Mouse (Mus musculus): Measurements from ENCODE around the gene Mpzl1.
A peak's percentile ranks its signal among the peaks of the same experiment; 100 is the strongest.

The Mpzl1 gene

DNA sequence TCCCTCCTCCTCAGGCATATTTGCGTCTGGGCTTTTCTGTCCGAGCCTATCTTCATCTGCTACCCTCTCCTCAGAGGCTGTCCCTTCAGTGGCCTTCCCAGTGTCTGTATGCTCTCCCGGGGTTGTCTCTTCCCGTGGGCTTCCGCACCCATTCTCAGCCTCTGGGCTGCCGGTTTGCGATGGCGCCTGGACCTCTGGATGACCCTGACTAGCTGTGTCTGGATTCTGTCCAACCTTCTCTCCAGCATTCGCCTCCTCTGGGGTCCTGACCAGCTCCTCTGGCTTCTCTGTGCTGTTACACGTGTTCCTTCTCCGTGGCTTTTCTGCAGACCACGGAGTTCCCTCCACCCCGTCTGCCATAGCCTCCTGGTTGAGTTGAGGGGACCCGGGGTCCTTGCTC lies 21.1 kb upstream of the Mpzl1 start:
- no peak for DNase-seq (ENCODE audit: low read depth)

DNA sequence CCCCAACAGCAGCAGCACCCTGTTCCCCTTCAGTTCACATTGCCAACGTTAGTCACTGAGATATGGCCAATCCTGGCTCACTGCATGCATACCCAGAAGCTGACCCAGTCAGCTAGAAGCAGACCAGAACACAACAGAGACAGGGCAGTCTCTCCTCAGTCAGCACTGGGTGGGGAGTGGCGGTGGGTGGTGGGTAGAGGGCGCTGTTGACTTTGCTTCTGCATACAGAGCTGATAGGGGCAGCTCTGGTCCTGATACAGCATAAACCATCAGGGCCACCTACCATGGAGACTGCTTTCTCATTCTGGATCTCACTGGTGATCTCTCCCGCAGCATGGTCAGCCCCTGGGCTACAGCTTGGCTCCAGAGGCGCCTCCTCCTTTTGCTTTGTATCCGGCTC lies 20.7 kb upstream of the Mpzl1 start:
- DNase-seq (ENCODE audit: low read depth): no peak

DNA sequence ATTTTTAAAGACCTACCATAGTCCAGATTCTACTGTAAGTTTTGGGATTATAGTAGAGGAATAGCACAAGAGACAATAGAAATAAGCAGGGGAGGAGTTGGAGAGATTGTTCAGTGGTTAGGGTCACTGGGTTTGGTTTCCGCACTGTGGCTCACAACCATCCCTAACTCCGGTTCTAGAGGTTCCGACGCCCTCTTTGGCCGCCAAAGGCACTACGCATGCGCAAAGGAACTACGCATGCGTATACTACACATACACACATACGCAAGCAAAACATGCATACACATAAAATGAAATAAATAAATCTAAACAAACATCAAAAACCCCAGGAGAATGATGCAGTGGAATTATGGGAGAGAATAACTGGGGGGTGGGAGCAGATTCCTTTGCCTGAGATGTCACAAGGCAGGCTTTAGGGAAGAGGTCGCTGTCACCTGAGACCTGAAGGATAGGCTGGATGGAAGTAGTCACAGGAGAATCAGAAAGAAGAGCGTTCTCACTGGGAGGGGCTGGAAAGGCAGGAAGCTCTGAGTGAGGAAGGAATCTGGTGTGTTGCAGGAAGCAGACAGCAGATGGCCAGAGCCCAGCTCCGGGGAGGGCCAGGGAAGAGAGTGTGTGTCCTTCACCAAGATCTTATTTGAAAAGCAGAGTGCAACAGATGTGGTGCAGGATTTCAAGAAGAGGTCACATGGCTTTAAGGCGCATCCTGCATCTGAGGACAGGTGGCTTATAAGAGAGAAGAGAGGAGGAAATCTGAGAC lies 19.0 kb upstream of the Mpzl1 start:
- DNase-seq (ENCODE audit: low read depth): no peak

DNA sequence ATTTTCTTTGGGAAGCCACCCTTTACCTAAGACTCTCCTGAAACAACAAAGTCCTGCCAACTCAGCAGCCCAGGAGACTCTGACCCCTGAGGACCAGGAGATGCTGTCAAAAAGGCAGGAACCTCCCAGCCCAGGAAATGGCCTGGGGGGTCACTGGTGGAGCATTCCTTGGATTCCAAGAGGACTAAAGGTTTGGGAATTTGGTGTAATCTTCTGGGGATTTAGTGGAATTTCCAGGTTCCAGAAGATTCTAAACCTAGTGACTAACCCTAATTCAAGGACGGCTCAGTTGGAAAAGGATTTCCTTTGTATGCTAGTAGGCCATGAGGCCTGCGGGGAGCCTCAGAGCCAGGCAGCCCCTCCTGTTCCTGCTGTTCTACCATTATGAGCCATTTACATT lies 18.2 kb upstream of the Mpzl1 start:
- DNase-seq (ENCODE audit: low read depth): no peak

DNA sequence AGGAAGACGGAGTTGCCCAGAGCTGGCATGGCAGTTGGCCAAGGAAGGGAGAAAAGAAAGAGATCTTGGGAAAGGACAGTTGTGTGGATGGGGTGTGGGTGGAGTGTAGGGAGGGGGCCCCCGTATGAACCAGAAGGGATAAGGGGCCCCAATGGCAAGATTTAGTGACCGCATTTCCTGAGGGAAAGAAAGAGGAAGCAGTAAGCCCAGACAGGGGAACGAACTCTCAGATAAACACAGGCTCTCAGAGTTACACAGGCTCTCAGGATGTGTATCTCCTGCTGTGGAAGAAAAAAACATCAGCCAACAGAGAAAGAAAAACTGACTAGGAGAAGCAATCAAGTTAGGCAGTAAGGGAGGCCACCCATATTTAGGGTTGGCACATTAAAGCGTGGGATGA lies 16.8 kb upstream of the Mpzl1 start:
- no peak for DNase-seq (ENCODE audit: low read depth)

DNA sequence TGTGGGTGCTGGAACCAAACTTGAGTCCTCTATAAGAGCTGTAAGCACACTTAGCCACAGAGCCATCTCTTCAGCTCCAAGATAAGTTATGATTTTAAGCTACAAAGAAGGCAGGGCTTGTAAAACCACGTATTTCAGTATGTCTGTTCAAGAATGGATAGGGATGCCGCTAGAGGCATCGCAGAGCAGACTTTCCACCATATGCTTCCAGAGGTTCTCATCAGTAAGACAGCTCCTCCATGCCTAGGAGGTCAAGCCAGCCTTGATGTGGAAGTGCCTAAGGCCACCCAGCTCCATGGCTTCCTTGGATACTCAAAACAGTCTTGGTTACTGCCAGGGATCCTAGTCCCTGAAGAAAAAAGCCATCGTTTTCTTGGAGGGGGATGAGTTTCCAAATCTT lies 10.8 kb upstream of the Mpzl1 start:
- DNase-seq (ENCODE audit: low read depth): no peak

DNA sequence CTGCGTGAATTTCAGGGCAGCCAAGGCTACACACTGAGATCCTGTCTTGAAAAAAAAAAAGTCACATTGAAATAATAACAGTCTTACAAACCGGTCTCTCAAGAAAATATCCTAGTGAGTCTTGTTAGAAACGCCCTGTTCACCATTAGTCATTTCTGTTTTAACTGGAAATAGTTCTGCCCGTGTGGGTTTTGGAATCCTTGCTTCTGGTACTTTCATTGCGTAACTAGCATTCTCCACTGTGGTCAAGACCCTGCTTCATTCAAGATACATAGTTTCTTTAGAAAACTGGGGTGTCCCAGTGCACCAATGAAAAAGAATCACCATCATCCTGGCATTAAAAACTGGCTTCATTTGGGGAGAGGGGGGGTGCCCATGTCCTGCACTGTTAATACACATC lies 9.4 kb upstream of the Mpzl1 start:
- DNase-seq (ENCODE audit: low read depth): no peak

DNA sequence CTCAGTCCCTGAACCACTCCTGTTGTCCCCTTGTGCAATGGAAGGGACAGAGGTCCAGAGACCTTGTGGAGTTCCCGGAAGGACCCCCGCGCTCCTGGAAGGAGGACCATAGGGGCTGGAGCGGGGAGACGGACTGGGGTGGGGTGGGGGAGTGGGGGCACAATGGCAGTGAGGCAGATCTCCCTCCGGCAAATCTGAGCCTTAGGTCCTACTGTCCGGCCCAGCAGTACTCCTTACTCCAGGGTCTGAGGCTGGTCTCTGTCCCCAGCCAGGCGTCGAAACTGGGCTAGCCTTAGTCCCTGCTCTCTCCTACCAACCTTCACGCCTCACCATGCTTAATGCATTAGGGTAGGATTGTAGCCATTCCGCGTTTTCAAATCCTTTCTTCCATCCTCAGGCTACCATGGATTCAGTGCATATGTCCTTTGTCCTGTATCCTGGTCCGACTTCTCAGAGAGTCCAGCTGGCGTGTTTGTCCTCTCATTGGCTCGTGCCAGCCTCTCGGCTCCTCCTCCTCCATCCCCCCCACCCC lies 8.5 kb upstream of the Mpzl1 start:
- no peak for DNase-seq (ENCODE audit: low read depth)

DNA sequence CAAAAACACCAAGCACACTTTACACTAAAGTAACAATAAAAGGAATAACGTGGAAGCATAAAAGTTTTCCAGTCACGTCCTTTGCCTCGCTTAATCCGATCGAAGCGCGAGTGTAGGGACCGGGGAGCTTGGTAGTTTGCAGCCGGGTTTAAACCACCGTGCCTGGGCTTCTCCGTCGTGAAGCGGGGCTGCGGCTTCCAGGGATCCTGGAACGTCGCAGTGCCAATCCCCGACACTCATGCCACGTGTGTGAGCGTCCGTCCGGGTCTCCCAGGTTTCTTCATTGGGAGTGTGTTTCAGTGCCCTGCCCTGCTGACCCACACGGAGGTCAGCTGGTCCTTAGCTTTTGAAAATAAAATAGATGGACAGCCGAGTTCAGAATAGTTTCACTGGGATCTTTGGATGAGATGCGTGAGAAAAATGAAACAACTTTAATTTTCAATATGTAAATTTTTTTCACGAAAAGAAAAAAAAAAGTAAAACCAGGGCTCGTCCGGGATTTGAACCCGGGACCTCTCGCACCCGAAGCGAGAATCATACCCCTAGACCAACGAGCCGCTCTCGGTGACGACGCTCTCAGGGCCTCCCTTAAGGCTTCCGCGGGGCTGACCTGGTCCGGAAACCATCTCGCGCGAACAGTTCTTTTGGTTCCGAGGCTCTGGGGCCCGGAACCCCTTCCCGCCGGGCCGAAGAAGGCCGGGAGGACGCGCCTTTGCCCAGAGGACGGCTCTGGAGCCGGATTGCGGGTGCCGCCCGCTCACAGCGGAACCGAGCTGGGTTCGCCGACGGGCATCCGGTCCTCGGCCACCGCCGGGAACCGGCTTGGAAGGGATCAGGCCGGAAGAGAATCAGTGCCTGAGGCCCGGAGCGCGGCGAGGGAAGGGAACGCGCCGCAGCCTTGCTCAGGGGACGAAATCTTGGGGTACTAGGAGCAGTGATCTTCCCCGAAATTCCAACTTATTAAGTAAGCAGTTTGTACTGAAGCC lies 7.7 kb upstream of the Mpzl1 start:
- peak; percentile 54 for DNase-seq (ENCODE audit: low read depth)

DNA sequence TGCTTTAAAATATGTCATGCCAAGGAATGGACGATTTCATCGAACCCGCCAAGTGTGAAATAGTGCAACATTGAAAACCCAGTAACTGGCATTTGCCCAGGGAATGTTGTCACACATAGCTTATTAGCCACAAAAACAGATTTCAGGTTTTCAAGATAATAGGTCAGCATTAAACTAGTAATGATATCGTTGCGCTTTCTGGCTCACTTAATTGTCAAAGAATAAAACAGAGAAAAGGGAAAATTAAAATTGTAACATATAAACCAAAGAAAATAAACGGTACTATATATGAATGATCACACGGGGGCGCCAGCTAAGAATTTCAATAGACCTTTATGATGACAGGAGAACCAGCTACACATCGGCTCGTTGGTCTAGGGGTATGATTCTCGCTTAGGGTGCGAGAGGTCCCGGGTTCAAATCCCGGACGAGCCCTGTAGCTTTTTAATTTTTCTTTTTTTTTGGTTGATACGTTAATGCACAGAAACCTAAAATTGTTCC lies 7.0 kb upstream of the Mpzl1 start:
- peak; percentile 78 for DNase-seq (ENCODE audit: low read depth)

DNA sequence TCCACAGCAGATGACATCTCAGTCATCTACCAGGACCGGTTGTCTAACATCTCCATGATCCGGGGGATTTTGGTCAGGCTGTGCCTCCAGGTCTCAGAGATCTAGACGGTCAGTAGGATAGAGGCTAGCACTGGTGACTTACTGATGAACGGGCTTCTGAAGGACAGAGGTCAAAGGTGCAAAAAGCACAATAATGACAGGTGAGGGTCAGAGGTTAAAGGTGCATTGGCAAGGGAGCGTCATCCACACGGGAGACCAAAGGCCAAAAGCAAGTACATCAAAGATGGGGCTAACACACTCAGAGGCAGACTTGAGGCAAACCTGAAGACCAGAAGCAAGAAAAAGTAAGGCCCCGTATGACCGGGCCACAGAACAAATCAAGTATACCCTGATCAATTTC lies 2.0 kb upstream of the Mpzl1 start:
- DNase-seq (ENCODE audit: low read depth): no peak

DNA sequence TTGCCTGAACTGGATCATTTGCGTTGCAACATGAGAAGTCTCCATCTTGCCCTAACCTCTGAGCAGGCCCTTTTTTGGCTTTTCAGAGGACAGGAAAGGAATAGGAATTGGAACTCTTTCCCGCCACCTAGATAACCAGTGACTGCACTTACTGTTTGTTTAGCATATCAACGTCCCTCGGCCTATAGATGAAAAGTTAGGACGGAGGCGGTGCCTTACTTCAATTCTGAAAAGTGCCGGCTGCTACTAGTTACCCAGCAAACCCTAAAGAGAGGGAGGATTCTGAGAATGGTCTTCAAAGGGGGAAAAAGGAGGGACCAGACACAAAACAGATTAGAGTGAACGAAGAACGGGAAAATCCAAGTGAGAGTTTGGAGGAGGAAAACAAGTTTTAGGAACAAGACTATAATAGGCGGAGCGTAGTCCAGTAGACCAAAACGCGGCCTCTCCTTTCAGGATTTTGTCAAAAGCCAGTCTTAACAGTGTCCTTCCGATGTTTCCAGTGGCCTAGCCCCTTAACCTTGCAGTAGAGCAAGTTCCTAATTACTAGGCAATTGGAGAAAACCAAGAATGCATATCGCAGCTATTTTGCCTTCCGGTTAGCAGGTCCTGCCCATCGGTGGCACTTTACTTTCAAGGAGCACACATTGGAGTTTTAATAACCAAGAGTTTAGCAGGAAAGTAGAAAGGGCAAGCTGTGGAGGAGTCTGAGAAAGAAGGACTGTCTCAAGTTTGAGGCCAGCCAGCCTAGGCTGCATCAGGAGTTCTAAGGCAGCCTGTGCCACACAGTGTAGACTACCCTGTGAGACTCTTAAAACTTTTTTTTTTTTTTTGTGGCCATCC lies 938 bp upstream of the Mpzl1 start:
- DNase-seq (ENCODE audit: low read depth): no peak

DNA sequence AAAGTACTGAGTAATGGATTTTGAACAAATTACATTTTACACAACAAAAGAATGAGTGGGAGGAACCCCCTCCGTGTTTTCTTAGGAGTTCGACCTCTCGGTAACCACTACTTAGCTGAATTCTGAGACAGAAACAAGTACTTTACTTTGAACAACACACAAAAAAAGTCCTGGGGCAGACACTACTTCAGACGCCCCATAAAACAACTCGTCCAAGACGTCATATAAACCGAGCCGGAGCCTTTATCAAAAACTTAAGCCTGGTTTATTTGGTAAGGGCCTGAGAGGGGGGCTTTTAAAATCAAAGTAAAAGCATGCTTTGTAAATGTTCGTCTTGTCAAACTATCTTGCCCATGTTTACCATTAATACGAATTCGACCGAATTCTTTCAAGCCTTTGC lies 993 bp downstream of the Mpzl1 start:
- DNase-seq (ENCODE audit: low read depth): no peak

DNA sequence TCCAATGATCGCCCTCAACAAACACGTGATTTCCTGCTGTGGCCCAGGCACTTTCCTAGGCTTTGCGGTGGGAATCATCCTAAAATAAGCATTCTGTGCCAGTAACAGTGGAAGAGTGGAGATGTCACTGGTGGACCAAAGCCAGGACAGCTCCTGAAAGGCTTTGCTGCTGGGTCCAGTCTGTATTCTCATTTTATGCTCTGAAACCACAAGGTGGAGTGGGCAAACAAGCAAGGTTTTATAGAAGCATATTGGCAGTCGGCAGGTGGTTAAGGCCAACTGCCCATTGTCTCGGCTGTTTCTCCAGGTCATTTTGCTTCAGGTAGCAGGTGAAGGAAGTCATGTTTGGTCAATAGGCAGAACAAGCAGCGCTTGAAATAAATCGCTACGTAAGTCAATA lies 3.2 kb downstream of the Mpzl1 start:
- no peak for DNase-seq (ENCODE audit: low read depth)

DNA sequence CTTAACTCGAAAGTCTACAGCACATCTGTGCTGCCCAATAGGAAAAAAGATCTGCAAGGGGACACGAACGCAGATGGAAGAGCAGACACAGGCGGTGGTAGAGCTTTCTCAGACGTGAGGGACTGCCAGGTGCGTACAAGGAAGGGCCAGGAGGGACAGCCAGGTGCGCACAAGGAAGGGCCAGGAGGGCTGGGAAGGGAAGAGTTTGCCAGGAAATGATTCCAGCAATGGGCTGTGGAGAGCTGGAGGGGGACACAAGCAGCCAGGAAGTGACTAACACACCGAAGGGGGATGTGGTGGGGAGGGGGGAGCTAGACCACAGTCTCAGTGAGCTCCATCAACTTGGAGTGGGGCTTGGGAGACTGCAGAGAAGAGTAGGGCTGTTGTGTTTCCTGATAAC lies 4.4 kb downstream of the Mpzl1 start:
- no peak for DNase-seq (ENCODE audit: low read depth)

DNA sequence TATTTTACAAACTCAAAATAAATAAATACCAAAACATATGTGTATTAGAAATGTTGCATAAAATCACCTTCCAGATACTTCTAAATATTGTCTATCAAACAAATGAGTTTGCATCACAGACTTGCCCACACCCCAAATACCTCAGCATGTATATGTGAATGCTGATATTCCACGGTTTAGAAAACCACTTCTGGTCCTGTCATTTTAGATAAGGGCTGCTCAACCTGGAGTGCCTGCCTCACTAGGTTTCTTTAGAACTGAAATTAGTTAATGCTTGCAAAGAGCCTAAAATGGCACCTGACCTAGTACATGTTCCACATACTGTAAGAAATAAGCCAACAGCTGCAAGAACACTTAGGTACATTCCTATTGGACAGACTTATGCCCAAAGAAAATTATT lies 5.7 kb downstream of the Mpzl1 start:
- DNase-seq (ENCODE audit: low read depth): no peak

DNA sequence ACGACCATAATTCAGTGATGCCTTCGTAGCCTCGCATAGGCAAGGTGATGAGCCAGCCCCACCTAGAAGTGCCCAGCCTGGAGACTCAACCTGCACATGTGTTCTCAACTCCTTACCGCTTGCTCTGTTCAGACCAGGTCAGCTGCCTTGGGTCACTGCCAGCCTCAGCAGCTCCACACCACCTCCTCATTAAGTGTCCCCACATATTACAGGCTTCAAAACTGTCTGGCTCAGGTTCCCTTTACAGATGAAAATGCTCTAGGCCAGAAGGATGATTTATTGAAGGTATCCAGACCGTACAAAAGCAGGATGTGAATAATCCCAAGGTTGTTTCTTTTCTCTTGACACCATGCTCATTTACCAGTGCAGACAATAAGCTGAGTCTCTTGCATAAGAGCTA lies 8.4 kb downstream of the Mpzl1 start:
- DNase-seq (ENCODE audit: low read depth): no peak

DNA sequence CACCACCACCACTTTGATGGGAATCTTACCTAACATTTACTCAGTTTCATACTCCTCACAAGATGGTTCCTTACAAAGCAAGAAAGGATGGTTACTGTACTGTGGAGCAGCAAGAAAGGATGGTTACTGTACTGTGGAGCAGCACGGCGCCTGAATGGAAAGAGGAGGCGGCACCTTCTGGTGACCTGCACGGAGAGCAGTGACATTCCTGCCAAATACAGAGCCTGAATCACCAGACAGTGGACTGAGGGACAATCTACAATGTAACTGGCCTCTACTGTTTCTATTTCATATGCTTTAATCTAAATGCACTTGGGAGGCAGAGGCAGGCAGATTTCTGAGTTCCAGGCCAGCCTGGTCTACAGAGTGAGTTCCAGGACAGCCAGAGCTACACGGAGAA lies 9.3 kb downstream of the Mpzl1 start:
- no peak for DNase-seq (ENCODE audit: low read depth)

DNA sequence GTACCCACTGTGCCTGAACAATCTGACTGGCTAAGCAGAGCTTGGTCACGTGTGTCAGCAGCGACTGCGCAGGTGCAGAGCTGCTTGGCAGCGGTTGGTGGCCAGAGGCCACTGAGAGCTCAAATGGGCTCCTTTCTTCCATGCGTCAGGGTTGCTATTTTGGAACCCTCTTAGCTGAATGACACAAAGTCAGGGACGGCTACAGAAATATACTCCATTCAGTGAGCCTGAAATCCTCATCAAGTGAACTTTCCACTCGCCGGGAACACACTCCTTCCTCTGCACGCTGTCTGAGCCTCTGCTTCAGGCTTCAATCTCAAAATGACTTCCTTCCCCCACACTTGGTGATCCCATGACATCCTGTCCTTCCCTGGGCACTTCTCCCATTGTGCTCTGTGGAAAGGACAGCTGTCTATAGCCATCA lies 16.1 kb downstream of the Mpzl1 start:
- no peak for DNase-seq (ENCODE audit: low read depth)

DNA sequence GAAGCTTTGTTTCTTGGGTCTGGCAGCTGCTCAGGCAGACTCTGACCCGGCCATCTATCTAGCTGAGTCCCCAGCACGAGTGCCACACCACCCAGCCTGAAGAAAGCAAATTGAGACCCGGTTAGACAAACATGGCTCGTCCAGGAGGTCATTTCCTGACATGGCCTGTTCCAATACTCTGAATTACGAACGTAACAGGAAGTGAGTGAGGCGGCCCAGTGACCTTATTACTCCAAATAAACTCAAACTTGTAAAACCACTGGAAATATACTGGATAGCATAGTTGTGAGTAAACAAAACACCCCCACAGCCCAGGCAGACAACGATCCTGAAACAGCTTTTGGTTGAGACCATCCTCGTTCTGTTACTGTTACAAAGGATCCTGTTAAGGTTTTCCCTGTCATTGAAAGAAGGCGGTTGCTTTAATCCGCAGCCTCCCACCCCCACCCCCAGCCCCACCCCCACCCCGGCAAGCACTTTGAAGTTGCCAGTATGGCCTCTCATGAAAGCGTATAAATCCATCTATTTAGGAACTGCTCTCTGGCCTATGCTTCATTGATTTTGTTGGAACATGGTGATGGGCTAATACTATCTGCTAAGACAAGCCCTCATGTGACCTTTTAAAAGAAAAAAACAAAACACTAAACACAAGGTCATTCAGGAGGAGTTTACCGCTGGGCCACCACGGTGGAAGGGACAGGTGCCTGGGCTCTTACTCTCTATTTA lies 17.0 kb downstream of the Mpzl1 start:
- DNase-seq (ENCODE audit: low read depth): no peak

DNA sequence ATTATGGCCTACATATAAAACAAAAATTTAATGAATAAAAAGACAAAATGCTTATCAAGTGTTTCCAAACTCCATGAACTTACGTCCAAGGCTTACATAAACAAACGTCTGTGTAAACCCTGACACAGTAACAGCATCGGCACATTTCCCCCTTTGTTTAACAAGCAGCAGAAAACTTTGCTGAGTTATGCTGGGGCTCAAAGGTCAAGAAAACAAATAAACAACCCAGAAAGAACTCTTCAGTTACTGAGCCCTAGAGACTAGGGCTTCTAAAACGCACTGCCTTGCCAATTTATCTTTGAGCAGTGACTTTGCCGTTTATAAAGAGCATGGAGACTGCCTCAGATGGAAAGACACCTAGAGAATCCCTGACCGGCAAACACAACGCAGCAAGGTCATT lies 17.7 kb downstream of the Mpzl1 start:
- DNase-seq (ENCODE audit: low read depth): no peak

All from c-Kit-positive CD71-negative TER-119-negative erythroid progenitor cells, embryonic 14.5 days (primary cell).